Mouse (Mus musculus) adrenal gland, adult (tissue): ENCODE measurements at regions not wholly inside any gene's neighbourhood (a gene's known extent, or its start where the extent isn't known, plus 50 kb on each side); places are given as distances from the start of the nearest gene placed in this dataset.

ENCODE experiments used
- DNase-seq, 2 experiments: peaks; one replicate each; pipeline ENCODE4 v3.0.0; 2022 to 2023; ENCODE audit warnings: low spot score in 1 of 2; ENCODE audit not compliant: inconsistent age in 2 of 2

DNA sequence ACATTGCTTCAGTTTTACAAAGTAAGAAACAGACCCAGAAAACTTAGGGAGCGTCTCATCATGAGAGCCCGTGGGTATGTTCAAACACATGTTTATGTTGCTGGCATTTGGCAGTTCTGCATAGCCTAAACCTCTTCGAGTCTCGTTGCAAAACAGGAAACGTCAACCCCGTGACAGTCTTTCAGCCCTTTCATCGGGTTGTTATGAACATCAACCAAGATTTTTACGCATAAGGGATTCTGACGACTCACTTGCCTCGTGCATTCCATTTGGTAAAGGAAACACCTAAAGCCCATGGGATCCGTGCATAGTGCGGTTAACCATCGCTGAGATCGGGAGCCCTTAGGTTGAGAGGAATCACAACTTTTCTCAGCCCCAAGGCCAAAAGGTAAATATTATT, 115.7 kb downstream of the Gpam start:
- no peak for DNase-seq

DNA sequence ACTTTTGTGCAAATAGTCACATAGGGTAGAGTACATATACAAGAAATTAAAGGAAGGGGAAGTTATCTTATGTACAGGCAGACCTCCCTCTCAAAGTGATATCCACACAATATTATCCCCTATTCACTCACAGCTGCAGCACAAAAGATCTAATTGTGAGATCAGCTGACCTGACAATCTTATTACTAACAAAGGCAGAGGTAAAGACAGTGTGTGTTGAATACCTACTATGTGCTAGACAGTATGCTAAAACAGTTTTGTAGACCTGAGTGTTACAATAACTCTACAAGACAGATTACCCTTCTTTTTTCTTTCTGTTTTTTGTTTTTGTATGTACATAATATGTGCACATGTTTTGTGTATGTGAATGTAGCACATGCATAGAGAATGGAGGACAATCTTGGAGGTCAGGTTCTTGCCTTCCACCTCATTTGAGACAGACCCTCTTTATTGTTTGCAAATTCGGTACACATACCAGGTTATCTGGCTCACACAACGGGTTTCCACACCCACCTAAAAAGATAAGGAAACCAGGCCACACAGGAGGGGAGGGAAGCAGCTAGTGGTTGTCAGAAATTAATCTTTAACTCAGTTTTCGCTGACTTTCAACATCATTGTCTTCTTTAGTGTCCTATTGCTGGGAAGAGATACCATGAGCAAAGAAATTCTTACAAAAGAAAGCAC, 118.4 kb downstream of the Gpam start:
- DNase-seq = no peak

DNA sequence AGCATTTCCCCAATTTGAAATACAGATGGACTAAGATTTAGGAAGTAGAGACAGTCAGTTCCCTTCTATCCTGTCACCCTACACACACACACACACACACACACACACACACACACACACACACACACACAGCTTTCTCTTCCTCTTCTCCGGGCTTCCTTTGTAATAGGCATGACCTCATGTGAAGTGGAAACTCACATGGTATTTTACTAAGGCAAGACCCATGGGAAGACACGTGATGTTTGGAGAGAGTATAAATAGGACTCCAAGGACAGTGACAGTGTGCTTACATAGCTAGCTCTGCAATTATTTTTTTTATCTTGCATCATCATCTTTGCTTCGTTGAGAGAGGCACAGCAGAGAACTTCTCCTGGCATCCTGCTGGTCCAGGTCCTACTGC, 137.1 kb downstream of the Gpam start:
- DNase-seq = no peak

- no peak for DNase-seq
Observed at GRCm38 (mm10) chr19:54984541-54984940, 142.5 kb downstream of the Gpam start.

DNA sequence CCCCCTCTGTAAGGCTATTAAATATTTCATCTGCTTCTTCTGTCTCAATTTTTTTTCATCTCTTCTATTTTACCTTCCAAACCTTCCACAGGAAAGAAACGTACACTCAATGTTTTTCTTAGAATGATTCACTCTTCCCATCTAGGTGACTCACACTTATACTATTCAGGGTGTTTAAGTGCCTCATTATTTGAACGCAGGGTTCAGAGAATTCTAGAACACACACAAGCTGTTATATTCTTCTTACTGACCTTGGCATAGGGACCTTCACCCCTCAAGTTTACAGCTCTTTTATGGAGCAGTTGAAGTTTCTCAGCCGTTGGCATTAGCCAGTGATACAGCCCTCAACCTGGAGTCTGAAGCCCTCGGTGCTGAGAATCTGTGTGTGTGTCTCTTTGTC, 144.2 kb downstream of the Gpam start:
- DNase-seq = peak in 1 of 2 experiments; percentile 54

DNA sequence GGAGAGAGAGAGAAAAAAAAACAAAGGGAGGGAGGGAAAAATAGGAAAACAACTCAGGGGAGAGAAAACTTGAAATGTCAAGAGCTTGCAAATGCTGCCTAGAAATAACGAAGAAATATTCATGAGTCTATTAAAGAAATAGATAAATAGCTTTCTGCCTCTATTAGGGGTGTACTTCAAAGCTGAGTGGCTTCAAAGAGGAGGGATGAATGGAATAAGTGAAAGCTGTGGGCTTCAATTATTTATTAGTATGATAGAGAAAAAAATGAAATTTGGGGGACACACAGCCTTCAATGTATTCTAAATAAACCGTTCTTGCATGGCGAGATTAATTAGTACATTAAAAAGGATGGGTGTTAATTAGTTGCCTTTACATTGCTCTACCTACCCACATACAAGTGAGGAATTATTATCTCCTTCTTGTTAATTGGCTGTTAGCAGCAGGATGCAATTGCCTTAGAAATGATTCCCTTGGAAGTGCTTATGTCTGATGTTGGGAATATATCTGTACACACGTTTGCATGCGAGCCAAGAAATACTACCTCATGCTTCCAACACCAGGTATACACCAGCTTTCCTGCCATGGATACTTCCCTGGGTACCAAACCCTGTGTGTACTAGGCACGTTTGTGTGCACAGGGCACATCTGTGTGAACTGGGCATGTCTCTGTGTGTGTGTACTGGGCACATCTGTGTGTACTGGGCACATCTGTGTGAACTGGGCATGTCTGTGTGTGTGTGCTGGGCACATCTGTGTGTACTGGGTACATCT, 155.4 kb downstream of the Gpam start:
- no peak for DNase-seq

DNA sequence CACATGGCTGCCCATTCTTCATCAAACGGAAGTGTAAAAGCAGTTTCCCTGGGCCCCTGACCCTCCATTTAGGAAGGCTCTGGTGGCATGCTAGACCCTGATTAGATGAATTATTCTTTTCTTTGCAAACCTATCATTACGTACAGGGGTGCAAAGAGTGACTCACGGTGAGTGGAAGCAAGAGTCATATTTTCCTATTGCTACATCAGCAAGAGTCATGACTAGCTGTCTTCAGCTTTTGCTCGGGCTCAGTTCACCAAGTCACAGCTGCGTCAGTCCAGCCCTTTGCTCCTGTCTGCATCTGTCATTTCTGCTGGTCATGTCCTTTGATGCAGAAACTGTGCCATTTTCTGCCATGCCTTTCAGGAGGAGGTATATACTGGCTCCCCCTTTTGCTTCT, 168.7 kb downstream of the Gpam start:
- DNase-seq = peak; percentile 47 to 69

- DNase-seq = no peak
Observed at GRCm38 (mm10) chr19:54955096-54955495, 171.9 kb downstream of the Gpam start.

DNA sequence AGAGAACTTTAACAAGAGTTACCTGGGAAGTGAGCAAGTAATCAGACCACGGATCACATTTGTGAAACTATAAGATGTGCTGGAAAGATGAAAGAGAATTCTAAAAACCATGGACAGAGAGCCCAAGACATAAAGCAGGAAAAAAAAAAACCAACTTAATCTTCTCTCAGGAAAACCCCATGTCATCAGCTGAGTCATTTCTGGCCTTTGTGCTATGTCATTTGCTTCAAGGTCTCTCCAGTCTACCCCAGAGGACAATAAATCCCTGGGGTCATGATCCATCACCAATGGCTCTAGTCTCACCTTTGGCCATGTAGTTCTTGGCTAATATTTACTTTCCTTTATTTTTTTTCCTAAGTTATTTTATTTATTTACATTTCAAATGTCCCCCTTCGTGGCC, 174.5 kb downstream of the Gpam start:
- DNase-seq = peak; percentile 22 to 52

- DNase-seq = no peak
Observed at GRCm38 (mm10) chr19:54948359-54949127, 178.5 kb downstream of the Gpam start.

GRCm38 (mm10) chr19:54947583-54947982, 179.5 kb downstream of the Gpam start:
- no peak for DNase-seq

GRCm38 (mm10) chr19:54932579-54932978, 194.5 kb downstream of the Gpam start:
- no peak for DNase-seq

GRCm38 (mm10) chr19:54925888-54926287, 201.2 kb downstream of the Gpam start:
- DNase-seq = no peak

- no peak for DNase-seq
Observed at GRCm38 (mm10) chr19:54919597-54919996, 207.4 kb downstream of the Gpam start.

- DNase-seq = no peak
Observed at GRCm38 (mm10) chr19:54893622-54894021, 233.4 kb downstream of the Gpam start.

DNA sequence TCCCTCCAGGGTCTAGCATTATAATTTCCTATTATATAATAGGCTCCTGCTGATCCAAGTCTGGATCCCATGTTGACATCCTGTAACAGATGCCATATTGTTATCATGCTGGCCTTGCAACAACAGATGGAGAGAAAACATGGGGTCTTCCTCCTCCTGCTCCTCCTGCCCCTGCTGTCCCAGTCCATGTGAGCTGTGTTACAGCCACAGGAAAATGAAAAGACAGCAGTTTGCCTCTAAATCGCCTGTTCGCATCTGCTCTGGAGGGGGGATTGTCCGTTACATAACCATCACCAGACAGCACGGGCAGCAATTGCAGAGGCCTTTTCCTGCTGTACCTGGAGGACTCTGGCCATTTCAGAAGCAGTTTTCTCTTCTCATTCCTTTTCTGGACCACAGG, 260.0 kb downstream of the Gpam start:
- DNase-seq = no peak

DNA sequence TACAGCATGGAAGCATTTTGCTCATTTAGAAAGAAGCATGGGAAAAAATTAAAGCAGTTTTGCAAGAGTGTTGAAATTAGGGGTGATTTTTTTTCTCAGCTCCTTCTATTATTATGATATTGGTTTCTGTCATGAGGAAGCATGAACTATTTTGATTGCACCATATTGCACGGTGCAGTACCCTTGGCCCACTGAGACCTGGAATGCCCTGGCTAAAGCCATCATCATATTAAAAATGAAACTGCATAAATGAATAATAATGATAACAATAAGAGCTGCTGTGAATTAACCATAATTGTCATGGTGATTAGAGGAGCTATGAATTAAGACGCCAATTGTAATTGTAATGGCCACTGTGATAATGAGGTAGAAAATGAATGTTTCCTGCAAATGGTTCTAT, 271.8 kb downstream of the Gpam start:
- no peak for DNase-seq

DNA sequence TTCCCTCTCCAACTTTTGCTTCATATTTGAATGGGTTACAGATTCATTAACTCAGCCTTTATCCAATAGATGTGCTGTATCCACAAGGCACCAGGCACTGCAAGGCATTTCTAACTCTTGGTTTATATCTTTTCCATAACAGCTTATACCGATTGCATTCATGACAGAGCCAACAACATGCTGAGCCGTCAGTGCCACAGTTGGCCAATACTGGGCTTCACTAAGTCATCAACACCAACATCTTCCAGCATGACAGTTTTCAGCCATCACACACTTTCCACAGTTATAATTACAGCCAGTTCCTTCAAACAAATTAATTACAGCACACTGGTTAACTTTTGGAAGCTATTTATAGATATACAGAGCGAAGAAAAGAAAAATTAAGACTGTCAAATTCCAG, 288.8 kb downstream of the Gpam start:
- no peak for DNase-seq

GRCm38 (mm10) chr19:54836451-54836850, 290.6 kb downstream of the Gpam start:
- no peak for DNase-seq

- no peak for DNase-seq
Observed at GRCm38 (mm10) chr19:54822161-54822560, 304.9 kb downstream of the Gpam start.

- no peak for DNase-seq
Observed at GRCm38 (mm10) chr19:54820587-54820986, 306.5 kb downstream of the Gpam start.
